ENCODE assay signal across 1 mouse cellular context in genomic region chr9:69453901-69454666, GRCm38 (mm10).
A peak's percentile ranks its signal among the peaks of the same experiment; 100 is the strongest.
TF ChIP-seq lines count a peak whose summit lies in the region.

No protein-coding gene starts in this region.

TF ChIP-seq in MEL, 35 proteins besides CTCF, POLR2A, EP300 and RAD21 (continued from another document):
- TF ChIP-seq POLR2AphosphoS5 (IDR thresholded peaks at IDR 0.05; ENCODE audit: borderline replicate concordance, low read depth, low read length) (no peak), ZC3H11A (IDR thresholded peaks at IDR 0.05; ENCODE audit: low read depth, low read length) (0 out of 2 replicates have a peak, but pooled peaks have one; percentile 18), MYB (IDR thresholded peaks at IDR 0.05; ENCODE audit: low read depth, low read length) (0 out of 2 replicates have a peak, but pooled peaks have one; percentile 51)
